Mouse (Mus musculus): Measurements from ENCODE around the gene Hdhd3.

Hdhd3 gene

GRCm38 (mm10) chr4:62503374-62503970 lies at the start of gene Hdhd3:
Gene Hdhd3 (minus strand): TSS chr4:62503467.
- no peak for DNase-seq (ENCODE audit: low spot score in 2 of 2)

GRCm38 (mm10) chr4:62551966-62552365 lies 48.7 kb upstream of the Hdhd3 start:
- DNase-seq (ENCODE audit: low spot score in 2 of 2) = no peak

GRCm38 (mm10) chr4:62544801-62545200 lies 41.5 kb upstream of the Hdhd3 start:
- DNase-seq (ENCODE audit: low spot score in 2 of 2) = no peak

GRCm38 (mm10) chr4:62543782-62544181 lies 40.5 kb upstream of the Hdhd3 start:
- no peak for DNase-seq (ENCODE audit: low spot score in 2 of 2)

GRCm38 (mm10) chr4:62541802-62542201 lies 38.5 kb upstream of the Hdhd3 start:
- DNase-seq (ENCODE audit: low spot score in 2 of 2) = no peak

- no peak for DNase-seq (ENCODE audit: low spot score in 2 of 2)
Measured at GRCm38 (mm10) chr4:62533729-62534128, 30.5 kb upstream of the Hdhd3 start.

GRCm38 (mm10) chr4:62527655-62528054 lies 24.4 kb upstream of the Hdhd3 start:
- no peak for DNase-seq (ENCODE audit: low spot score in 2 of 2)

- no peak for DNase-seq (ENCODE audit: low spot score in 2 of 2)
Measured at GRCm38 (mm10) chr4:62526256-62526655, 23.0 kb upstream of the Hdhd3 start.

- DNase-seq (ENCODE audit: low spot score in 2 of 2) = no peak
Measured at GRCm38 (mm10) chr4:62525489-62525811, 22.2 kb upstream of the Hdhd3 start.

GRCm38 (mm10) chr4:62524651-62525488 lies 21.6 kb upstream of the Hdhd3 start, which contains the start of the genes Pole3 and 4933430I17Rik:
Gene Pole3 (minus strand): TSS chr4:62525068.
Gene 4933430I17Rik (plus strand): TSS chr4:62525369.
- DNase-seq (ENCODE audit: low spot score in 2 of 2) = peak; percentile 95 to 96

GRCm38 (mm10) chr4:62520892-62521400 lies 17.7 kb upstream of the Hdhd3 start:
- DNase-seq (ENCODE audit: low spot score in 2 of 2) = no peak

GRCm38 (mm10) chr4:62519849-62520233 lies 16.6 kb upstream of the Hdhd3 start, which contains the start of gene Alad:
Gene Alad (minus strand): TSS chr4:62519918.
- peak; percentile 63 to 78 for DNase-seq (ENCODE audit: low spot score in 2 of 2)

- DNase-seq (ENCODE audit: low spot score in 2 of 2) = no peak
Measured at GRCm38 (mm10) chr4:62519122-62519848, 16.0 kb upstream of the Hdhd3 start.

- DNase-seq (ENCODE audit: low spot score in 2 of 2) = no peak
Measured at GRCm38 (mm10) chr4:62518416-62519121, 15.3 kb upstream of the Hdhd3 start.

- no peak for DNase-seq (ENCODE audit: low spot score in 2 of 2)
Measured at GRCm38 (mm10) chr4:62517538-62518415, 14.5 kb upstream of the Hdhd3 start.

- no peak for DNase-seq (ENCODE audit: low spot score in 2 of 2)
Measured at GRCm38 (mm10) chr4:62517046-62517445, 13.8 kb upstream of the Hdhd3 start.

GRCm38 (mm10) chr4:62516579-62516978 lies 13.3 kb upstream of the Hdhd3 start:
- no peak for DNase-seq (ENCODE audit: low spot score in 2 of 2)

- no peak for DNase-seq (ENCODE audit: low spot score in 2 of 2)
Measured at GRCm38 (mm10) chr4:62516079-62516478, 12.8 kb upstream of the Hdhd3 start.

GRCm38 (mm10) chr4:62515490-62515889 lies 12.2 kb upstream of the Hdhd3 start:
- no peak for DNase-seq (ENCODE audit: low spot score in 2 of 2)

- DNase-seq (ENCODE audit: low spot score in 2 of 2) = no peak
Measured at GRCm38 (mm10) chr4:62514995-62515394, 11.7 kb upstream of the Hdhd3 start.

Measured in frontal cortex, postnatal 10 days (tissue).